In the genomic region with DNA sequence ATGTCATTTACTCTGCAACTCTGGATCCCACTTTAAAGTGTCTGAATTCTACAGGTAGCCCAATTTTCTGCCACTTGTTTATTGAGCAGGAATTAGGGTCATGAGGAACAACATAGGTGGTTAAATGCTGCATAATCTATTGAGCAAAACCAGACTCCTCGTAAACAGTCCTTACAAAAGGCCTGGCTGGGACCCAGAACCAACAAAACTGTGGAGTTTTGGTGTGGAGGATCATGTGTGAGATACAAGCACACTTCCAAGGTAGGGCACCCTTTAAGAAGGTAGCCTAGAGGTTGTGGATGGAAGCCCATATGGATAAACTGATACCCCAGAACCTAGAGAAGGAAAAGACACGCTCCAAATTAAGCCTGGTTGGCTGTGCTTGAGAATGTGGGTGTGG, we compare ENCODE assay signal across 18 mouse cellular contexts. TPM values are rescaled to one million over a fixed set of nuclear protein-coding genes. Genes with fewer than 3 reads are reported as not detected.
DNase-seq lines count a peak whose midpoint lies in the region; ATAC-seq and TF ChIP-seq lines count a peak whose summit lies in the region.
"Had no signal": no experiment of that assay in that cellular context is flagged by ENCODE, and none has a peak within 500 bp of the region (broad histone marks: within the 10 kb centered on the region; RNA-seq: fewer than 3 reads in every experiment).

No protein-coding gene starts in this region.

- ATAC-seq in limb, embryonic 14.5 days (ENCODE audit: low FRiP score, low read depth): 0 out of 2 replicates have a peak, but pooled peaks have one; percentile 12
- no peak for ATAC-seq in lung, postnatal 0 days
- ATAC-seq: forebrain, embryonic 15.5 days had no signal

- H3K36me3 ChIP-seq in limb, embryonic 14.5 days (ENCODE audit: control insufficient read depth, insufficient read depth, low read length): no peaks in the 10 kb centered on the region
- H3K36me3 ChIP-seq in lung, postnatal 0 days (ENCODE audit: insufficient read depth, low read length): no peaks in the 10 kb centered on the region
- H3K36me3 ChIP-seq: embryonic facial prominence, embryonic 12.5 days; forebrain, embryonic 15.5 days; heart, embryonic 12.5 days; hindbrain, embryonic 10.5 days; hindbrain, embryonic 15.5 days had no signal

- no peak overlapping the region for H3K9ac ChIP-seq in limb, embryonic 14.5 days (ENCODE audit: low read depth, low read length, severe bottlenecking)
- H3K9ac ChIP-seq in lung, postnatal 0 days (replicated peaks; ENCODE audit: low read depth): no peak overlapping the region
- H3K9ac ChIP-seq: embryonic facial prominence, embryonic 12.5 days; forebrain, embryonic 15.5 days; heart, embryonic 12.5 days; hindbrain, embryonic 15.5 days had no signal

- TF ChIP-seq EP300 in lung, postnatal 0 days (IDR thresholded peaks at IDR 0.05): no peak

- no peak for TF ChIP-seq POLR2A in lung, adult 2 months (IDR thresholded peaks at IDR 0.05; ENCODE audit: borderline replicate concordance, extremely low read depth, low read depth, low read length)
- TF ChIP-seq POLR2A in limb, embryonic 14.5 days (IDR thresholded peaks at IDR 0.05; ENCODE audit: borderline replicate concordance, extremely low read depth, insufficient read depth, insufficient read length): no peak

- peak; percentile 44 for DNase-seq in lung, adult 2 months
- DNase-seq in lung, postnatal 10 days: no peak
- DNase-seq in limb, embryonic 14.5 days (ENCODE audit: low spot score): no peak
- DNase-seq in lung, postnatal 0 days (ENCODE audit: low spot score): no peak
- no peak for DNase-seq in gastrocnemius, adult 8-10 months (ENCODE audit: low spot score in 2 of 2)
- no peak for DNase-seq in layer of hippocampus, postnatal 36 days
- no peak for DNase-seq in right cerebral cortex, postnatal 10 days (ENCODE audit: low spot score in 2 of 2)
- DNase-seq: adrenal gland, adult 8-10 months; adrenal gland, postnatal 36 days; cerebellum, adult 11 months; cerebellum, adult 9-10 months; cerebellum, postnatal 25 days; gastrocnemius, postnatal 25 days had no signal

- H3K27ac ChIP-seq in limb, embryonic 14.5 days (replicated peaks; ENCODE audit: low read depth, low read length): no peak overlapping the region
- H3K27ac ChIP-seq in lung, postnatal 0 days (ENCODE audit: low read length): peak overlapping the region; percentile 79; the same call in 1 of the 2 replicates
- H3K27ac ChIP-seq: embryonic facial prominence, embryonic 12.5 days; forebrain, embryonic 15.5 days; hindbrain, embryonic 10.5 days; hindbrain, embryonic 15.5 days had no signal

- no peak overlapping the region for H3K4me3 ChIP-seq in lung, adult 2 months (replicated peaks; ENCODE audit: extremely low read depth, low read depth, low read length)
- no peak overlapping the region for H3K4me3 ChIP-seq in limb, embryonic 14.5 days (replicated peaks; ENCODE audit: low read length)
- no peak overlapping the region for H3K4me3 ChIP-seq in lung, postnatal 0 days (ENCODE audit: low read depth, low read length)
- H3K4me3 ChIP-seq: embryonic facial prominence, embryonic 12.5 days; forebrain, embryonic 15.5 days; heart, embryonic 12.5 days; hindbrain, embryonic 10.5 days; hindbrain, embryonic 15.5 days had no signal

- H3K9me3 ChIP-seq in limb, embryonic 14.5 days (ENCODE audit: control insufficient read depth, low read length): no peaks in the 10 kb centered on the region
- no peaks in the 10 kb centered on the region for H3K9me3 ChIP-seq in lung, postnatal 0 days (ENCODE audit: low read length)
- H3K9me3 ChIP-seq: embryonic facial prominence, embryonic 12.5 days; forebrain, embryonic 15.5 days; heart, embryonic 12.5 days; hindbrain, embryonic 10.5 days; hindbrain, embryonic 15.5 days had no signal

- no peaks in the 10 kb centered on the region for H3K27me3 ChIP-seq in limb, embryonic 14.5 days (ENCODE audit: control insufficient read depth, insufficient read depth, low read length)
- H3K27me3 ChIP-seq in lung, postnatal 0 days (replicated peaks; ENCODE audit: insufficient read depth, low read length): no peaks in the 10 kb centered on the region
- H3K27me3 ChIP-seq: forebrain, embryonic 15.5 days; heart, embryonic 12.5 days; hindbrain, embryonic 15.5 days had no signal

- no peak overlapping the region for H3K4me2 ChIP-seq in limb, embryonic 14.5 days (replicated peaks; ENCODE audit: low read depth, low read length, severe bottlenecking)
- H3K4me2 ChIP-seq in lung, postnatal 0 days (replicated peaks; ENCODE audit: low read depth, low read length): no peak overlapping the region
- H3K4me2 ChIP-seq: embryonic facial prominence, embryonic 12.5 days; forebrain, embryonic 15.5 days; heart, embryonic 12.5 days; hindbrain, embryonic 15.5 days had no signal

- peaks cover 14% of the 10 kb centered on the region for H3K4me1 ChIP-seq in lung, adult 2 months (ENCODE audit: control insufficient read depth, insufficient read depth, low read length)
- H3K4me1 ChIP-seq in limb, embryonic 14.5 days (ENCODE audit: control insufficient read depth, insufficient read depth, low read length): peaks cover 9% of the 10 kb centered on the region
- H3K4me1 ChIP-seq in lung, postnatal 0 days (ENCODE audit: insufficient read depth, low read depth, low read length): peaks cover 11% of the 10 kb centered on the region; the same call in 1 of the 2 replicates
- H3K4me1 ChIP-seq: embryonic facial prominence, embryonic 12.5 days; forebrain, embryonic 15.5 days; hindbrain, embryonic 15.5 days had no signal

- WGBS in lung, adult 2 months: 51% methylated on average over 2 of the region's 2 CpGs
- WGBS in limb, embryonic 14.5 days: 37% methylated on average over 2 of the region's 2 CpGs
- 52% methylated on average over 2 of the region's 2 CpGs for WGBS in lung, postnatal 0 days

- TF ChIP-seq CTCF in lung, adult 2 months (IDR thresholded peaks at IDR 0.05; ENCODE audit: insufficient read depth, low read length): no peak
- no peak for TF ChIP-seq CTCF in lung, postnatal 0 days (IDR thresholded peaks at IDR 0.05)

RNA-seq across cellular contexts. Expression of gene Dram1, which starts 28.2 kb away (rescaled TPM):
- 326 and 360 TPM in 2 replicates for polyA plus RNA-seq in lung, adult 2 months (2012; rRNA removed)
- polyA plus RNA-seq in limb, embryonic 14.5 days (2012; rRNA removed): 2.2 TPM in 2 replicates
- polyA plus RNA-seq in limb, embryonic 14.5 days (2014; fragmentation: Nextera tagmentation; extraction: Ambion mirVana): 1.3 and 1.8 TPM in 2 replicates
- polyA plus RNA-seq in lung, postnatal 0 days (2015; fragmentation: Nextera tagmentation; extraction: Ambion mirVana): 232 and 257 TPM in 2 replicates
- 1 to 10 TPM in 3 of 4 experiments, under 1 TPM in 1; 0.58 to 3.1 (median 1.4) TPM for total RNA-seq in gastrocnemius, adult 8-10 months (2022)
- 1 to 10 TPM; 1.2 to 1.5 TPM for total RNA-seq in layer of hippocampus, postnatal 36 days (2021)

RNA-seq across cellular contexts. Expression of gene Gnptab, which starts 28.2 kb away (rescaled TPM):
- 12.4 and 16.6 TPM in 2 replicates for polyA plus RNA-seq in lung, adult 2 months (2012; rRNA removed)
- polyA plus RNA-seq in limb, embryonic 14.5 days (2012; rRNA removed): 19.4 and 19.7 TPM in 2 replicates
- polyA plus RNA-seq in limb, embryonic 14.5 days (2014; fragmentation: Nextera tagmentation; extraction: Ambion mirVana): 8.9 and 9.2 TPM in 2 replicates
- 9.9 and 10.2 TPM in 2 replicates for polyA plus RNA-seq in lung, postnatal 0 days (2015; fragmentation: Nextera tagmentation; extraction: Ambion mirVana)
- 10 to 100 TPM; 20.3 to 23.6 (median 20.9) TPM for total RNA-seq in gastrocnemius, adult 8-10 months (2022)
- 10 to 100 TPM; 71.5 to 80.8 TPM for total RNA-seq in layer of hippocampus, postnatal 36 days (2021)

Comparison
In these comparisons a context has a peak if more than half of its experiments do, and no peak if none do; other contexts are left out.
1. RNA of gene Dram1, which starts 28.2 kb away (polyA plus RNA-seq): 326 to 360 TPM in lung, adult 2 months and 232 to 257 TPM in lung, postnatal 0 days; 1.3 to 2.2 TPM in limb, embryonic 14.5 days; every median in the first group is over 10 times any median in the second.